Comparison of ENCODE assay signal across 9 mouse cellular contexts in genomic region chr7:104369736-104370414, GRCm38 (mm10). TPM values are rescaled to one million over a fixed set of nuclear protein-coding genes. Genes with fewer than 3 reads are reported as not detected.
DNase-seq lines count a peak whose midpoint lies in the region; ATAC-seq and TF ChIP-seq lines count a peak whose summit lies in the region.
"Had no signal": no experiment of that assay in that cellular context is flagged by ENCODE, and none has a peak within 500 bp of the region (broad histone marks: within the 10 kb centered on the region; RNA-seq: fewer than 3 reads in every experiment).

Trim30b (minus strand) TSS chr7:104369884.

- no peaks in the 10 kb centered on the region for H3K27me3 ChIP-seq in liver, embryonic 14.5 days (ENCODE audit: control insufficient read depth, insufficient read depth, low read length)
- H3K27me3 ChIP-seq in forebrain, embryonic 10.5 days (ENCODE audit: poor library complexity, severe bottlenecking) = no peaks in the 10 kb centered on the region
- H3K27me3 ChIP-seq in midbrain, postnatal 0 days (ENCODE audit: insufficient read depth, low read length) = no peaks in the 10 kb centered on the region
- H3K27me3 ChIP-seq: limb, embryonic 12.5 days had no signal

- no peaks in the 10 kb centered on the region for H3K4me1 ChIP-seq in liver, embryonic 14.5 days (replicated peaks; ENCODE audit: control insufficient read depth in 2 of 2, insufficient read depth in 2 of 2, low read length in 1 of 2)
- H3K4me1 ChIP-seq in forebrain, embryonic 10.5 days = no peaks in the 10 kb centered on the region
- H3K4me1 ChIP-seq in midbrain, postnatal 0 days (ENCODE audit: insufficient read depth, low read length) = no peaks in the 10 kb centered on the region
- H3K4me1 ChIP-seq: limb, embryonic 12.5 days had no signal

- DNase-seq in layer of hippocampus, adult 2 months (ENCODE audit: low spot score in 2 of 2) = no peak
- no peak for DNase-seq in layer of hippocampus, postnatal 25 days (ENCODE audit: extremely low spot score in 1 of 2, low spot score in 1 of 2)
- peak in 1 of 3 experiments; percentile 10 for DNase-seq in liver, embryonic 14.5 days (ENCODE audit: low read depth in 3 of 3, low spot score in 3 of 3)
- DNase-seq in spleen, postnatal 36 days (ENCODE audit: low spot score in 2 of 2) = peak; percentile 79 to 83
- no peak for DNase-seq in testis, postnatal 14 days (ENCODE audit: low spot score)
- DNase-seq in forebrain, embryonic 10.5 days (ENCODE audit: extremely low spot score, low spot score) = no peak
- DNase-seq in midbrain, postnatal 0 days (ENCODE audit: low spot score) = no peak

- no peak within 1 kb of the TSS for H3K4me3 ChIP-seq in layer of hippocampus, adult 2 months
- no peak within 1 kb of the TSS for H3K4me3 ChIP-seq in liver, embryonic 14.5 days (ENCODE audit: insufficient read depth in 1 of 2, low read depth in 2 of 2, low read length in 2 of 2)
- no peak within 1 kb of the TSS for H3K4me3 ChIP-seq in forebrain, embryonic 10.5 days
- no peak within 1 kb of the TSS for H3K4me3 ChIP-seq in midbrain, postnatal 0 days (ENCODE audit: low read depth, low read length)
- H3K4me3 ChIP-seq: limb, embryonic 12.5 days had no signal

- H3K4me2 ChIP-seq in liver, embryonic 14.5 days (ENCODE audit: low read depth) = no peak within 1 kb of the TSS
- no peak within 1 kb of the TSS for H3K4me2 ChIP-seq in midbrain, postnatal 0 days (ENCODE audit: low read depth, low read length, poor library complexity, severe bottlenecking)
- H3K4me2 ChIP-seq: limb, embryonic 12.5 days had no signal

- no peak within 1 kb of the TSS for H3K27ac ChIP-seq in layer of hippocampus, adult 2 months
- no peak within 1 kb of the TSS for H3K27ac ChIP-seq in liver, embryonic 14.5 days
- no peak within 1 kb of the TSS for H3K27ac ChIP-seq in forebrain, embryonic 10.5 days
- no peak within 1 kb of the TSS for H3K27ac ChIP-seq in midbrain, postnatal 0 days (ENCODE audit: low read depth, low read length)
- H3K27ac ChIP-seq: limb, embryonic 12.5 days had no signal

- H3K9me3 ChIP-seq in liver, embryonic 14.5 days (ENCODE audit: control insufficient read depth, low read length) = no peaks in the 10 kb centered on the region
- H3K9me3 ChIP-seq in forebrain, embryonic 10.5 days = no peaks in the 10 kb centered on the region
- H3K9me3 ChIP-seq in midbrain, postnatal 0 days (ENCODE audit: low read length) = no peaks in the 10 kb centered on the region
- H3K9me3 ChIP-seq: limb, embryonic 12.5 days had no signal

- TF ChIP-seq CTCF in layer of hippocampus, adult 2 months (conservative IDR thresholded peaks at IDR 0.05) = peak; percentile 43
- TF ChIP-seq CTCF in liver, embryonic 14.5 days (IDR thresholded peaks at IDR 0.05; ENCODE audit: low read depth) = peak; percentile 30; the same call in 1 of the 2 replicates
- TF ChIP-seq CTCF in midbrain, postnatal 0 days (IDR thresholded peaks at IDR 0.05) = no peak

- H3K36me3 ChIP-seq in liver, embryonic 14.5 days (replicated peaks; ENCODE audit: control insufficient read depth, insufficient read depth, low read depth) = no peaks in the 10 kb centered on the region
- H3K36me3 ChIP-seq in forebrain, embryonic 10.5 days (replicated peaks) = no peaks in the 10 kb centered on the region
- H3K36me3 ChIP-seq in midbrain, postnatal 0 days (ENCODE audit: insufficient read depth, low read length) = no peaks in the 10 kb centered on the region
- H3K36me3 ChIP-seq: limb, embryonic 12.5 days had no signal

- ATAC-seq in activated CD4-positive, CD25-positive, alpha-beta regulatory T cell, adult 4 months = peak; percentile 71
- peak; percentile 47; the same call in 1 of the 2 replicates for ATAC-seq in liver, embryonic 14.5 days (ENCODE audit: insufficient read depth)
- ATAC-seq in midbrain, postnatal 0 days (ENCODE audit: low FRiP score) = no peak

- TF ChIP-seq EP300 in liver, embryonic 14.5 days (IDR thresholded peaks at IDR 0.05; ENCODE audit: low read depth) = no peak

- no peak within 1 kb of the TSS for H3K9ac ChIP-seq in liver, embryonic 14.5 days (replicated peaks)
- H3K9ac ChIP-seq in midbrain, postnatal 0 days (replicated peaks; ENCODE audit: low read length, poor library complexity, severe bottlenecking) = no peak within 1 kb of the TSS
- H3K9ac ChIP-seq: limb, embryonic 12.5 days had no signal

- WGBS in liver, embryonic 14.5 days (ENCODE audit: insufficient replicate concordance) = 45% methylated on average over 1 of the region's 1 CpGs
- 66% methylated on average over 1 of the region's 1 CpGs for WGBS in forebrain, embryonic 10.5 days
- WGBS in midbrain, postnatal 0 days = 60% methylated on average over 1 of the region's 1 CpGs

RNA-seq across cellular contexts. Expression of gene Trim30b, which starts in this region (rescaled TPM):
- total RNA-seq in layer of hippocampus, adult 2 months (2021) = not detected
- total RNA-seq in layer of hippocampus, postnatal 25 days (2021) = not detected
- 1 to 10 TPM; 1.6 to 4.0 TPM for polyA plus RNA-seq in activated CD4-positive, CD25-positive, alpha-beta regulatory T cell, adult 4 months (2017; shearing (Covaris generic))
- 0.10 and 0.19 TPM in 2 replicates for polyA plus RNA-seq in liver, embryonic 14.5 days (2012; rRNA removed)
- polyA plus RNA-seq in liver, embryonic 14.5 days (2014; fragmentation: Nextera tagmentation; extraction: Ambion mirVana) = 0.09 and 0.27 TPM in 2 replicates
- not detected in 2 replicates for polyA plus RNA-seq in forebrain, embryonic 10.5 days (2016; fragmentation: Nextera tagmentation; extraction: Ambion mirVana)
- total RNA-seq in midbrain, postnatal 0 days (2014; rRNA removed) = not detected in 2 replicates
- 0.11 TPM in 1 of 2 replicates, not detected in the other for polyA plus RNA-seq in midbrain, postnatal 0 days (2015; fragmentation: Nextera tagmentation; extraction: Ambion mirVana)
- polyA plus RNA-seq: limb, embryonic 12.5 days had no signal

Comparison
In these comparisons a context has a peak if more than half of its experiments do, and no peak if none do; other contexts are left out.
1. Peak in ATAC-seq in liver, embryonic 14.5 days; RNA of the gene not detected or under 1 TPM.
2. DNase-seq: peak in spleen, postnatal 36 days (2 of 2); none in layer of hippocampus, adult 2 months (0 of 2), layer of hippocampus, postnatal 25 days (0 of 2), testis, postnatal 14 days (single experiment), forebrain, embryonic 10.5 days (single experiment) and midbrain, postnatal 0 days (single experiment).